Comparison of ENCODE assay signal across 12 mouse cellular contexts in genomic region chr1:167384156-167384555, GRCm38 (mm10). TPM values are rescaled to one million over a fixed set of nuclear protein-coding genes. Genes with fewer than 3 reads are reported as not detected.
DNase-seq lines count a peak whose midpoint lies in the region; ATAC-seq and TF ChIP-seq lines count a peak whose summit lies in the region.
"Had no signal": no experiment of that assay in that cellular context is flagged by ENCODE, and none has a peak within 500 bp of the region (broad histone marks: within the 10 kb centered on the region; RNA-seq: fewer than 3 reads in every experiment).

No protein-coding gene starts in this region.

- no peak overlapping the region for H3K4me2 ChIP-seq in forebrain, embryonic 14.5 days (ENCODE audit: low read length)
- no peak overlapping the region for H3K4me2 ChIP-seq in lung, embryonic 14.5 days
- peak overlapping the region; percentile 81 for H3K4me2 ChIP-seq in liver, embryonic 14.5 days (ENCODE audit: low read depth)
- H3K4me2 ChIP-seq: embryonic facial prominence, embryonic 13.5 days; hindbrain, embryonic 15.5 days; midbrain, embryonic 12.5 days had no signal

- ATAC-seq in forebrain, embryonic 14.5 days, result no peak
- ATAC-seq in lung, embryonic 14.5 days (ENCODE audit: insufficient read depth), result peak; percentile 41; the same call in 1 of the 2 replicates
- ATAC-seq in liver, embryonic 14.5 days (ENCODE audit: insufficient read depth), result peak; percentile 98

- 77% methylated on average over 3 of the region's 3 CpGs for WGBS in forebrain, embryonic 10.5 days
- 74% methylated on average over 3 of the region's 3 CpGs for WGBS in forebrain, embryonic 14.5 days
- WGBS in lung, embryonic 14.5 days, result 55% methylated on average over 3 of the region's 3 CpGs
- WGBS in liver, embryonic 14.5 days (ENCODE audit: insufficient replicate concordance), result 12% methylated on average over 3 of the region's 3 CpGs
- 84% methylated on average over 3 of the region's 3 CpGs for WGBS in thymus, adult 2 months

- peak; percentile 99 for TF ChIP-seq EP300 in liver, embryonic 14.5 days (IDR thresholded peaks at IDR 0.05; ENCODE audit: low read depth)

- 0 out of 2 replicates have a peak overlapping the region, but pooled peaks have one; percentile 37 for H3K27ac ChIP-seq in forebrain, embryonic 10.5 days
- H3K27ac ChIP-seq in forebrain, embryonic 14.5 days (ENCODE audit: low read depth, low read length), result no peak overlapping the region
- no peak overlapping the region; the same call in 1 of the 2 replicates for H3K27ac ChIP-seq in lung, embryonic 14.5 days (ENCODE audit: low read depth)
- H3K27ac ChIP-seq in liver, embryonic 14.5 days, result peak overlapping the region; percentile 99
- no peak overlapping the region for H3K27ac ChIP-seq in thymus, adult 2 months (ENCODE audit: control insufficient read depth, insufficient read depth, low read length)
- H3K27ac ChIP-seq: embryonic facial prominence, embryonic 13.5 days; hindbrain, embryonic 15.5 days; midbrain, embryonic 12.5 days had no signal

- no peak overlapping the region for H3K9ac ChIP-seq in forebrain, embryonic 14.5 days (ENCODE audit: low read length)
- no peak overlapping the region for H3K9ac ChIP-seq in lung, embryonic 14.5 days
- peak overlapping the region; percentile 79 for H3K9ac ChIP-seq in liver, embryonic 14.5 days (replicated peaks)
- H3K9ac ChIP-seq: embryonic facial prominence, embryonic 13.5 days; hindbrain, embryonic 15.5 days; midbrain, embryonic 12.5 days had no signal

- no peak for TF ChIP-seq CTCF in lung, embryonic 14.5 days (IDR thresholded peaks at IDR 0.05; ENCODE audit: low read depth)
- no peak for TF ChIP-seq CTCF in liver, embryonic 14.5 days (IDR thresholded peaks at IDR 0.05; ENCODE audit: low read depth)
- no peak for TF ChIP-seq CTCF in thymus, adult 2 months (IDR thresholded peaks at IDR 0.05; ENCODE audit: borderline replicate concordance, control insufficient read depth, extremely low read depth, insufficient read depth, low read length, poor library complexity)

- H3K36me3 ChIP-seq in forebrain, embryonic 10.5 days (replicated peaks), result no peaks in the 10 kb centered on the region
- H3K36me3 ChIP-seq in forebrain, embryonic 14.5 days (ENCODE audit: control insufficient read depth, insufficient read depth, low read length), result no peaks in the 10 kb centered on the region
- no peaks in the 10 kb centered on the region for H3K36me3 ChIP-seq in lung, embryonic 14.5 days (ENCODE audit: insufficient read depth)
- H3K36me3 ChIP-seq in liver, embryonic 14.5 days (replicated peaks; ENCODE audit: control insufficient read depth, insufficient read depth, low read depth), result peaks cover 50% of the 10 kb centered on the region
- H3K36me3 ChIP-seq in thymus, adult 2 months (ENCODE audit: control insufficient read depth, insufficient read depth, low read length), result no peaks in the 10 kb centered on the region
- H3K36me3 ChIP-seq: embryonic facial prominence, embryonic 13.5 days; hindbrain, embryonic 15.5 days; midbrain, embryonic 12.5 days had no signal

- H3K27me3 ChIP-seq in forebrain, embryonic 10.5 days (ENCODE audit: poor library complexity, severe bottlenecking), result 0 out of 2 replicates have a peak, but pooled peaks cover 12% of the 10 kb centered on the region
- no peaks in the 10 kb centered on the region for H3K27me3 ChIP-seq in forebrain, embryonic 14.5 days (replicated peaks; ENCODE audit: control insufficient read depth, insufficient read depth, low read length)
- no peaks in the 10 kb centered on the region for H3K27me3 ChIP-seq in lung, embryonic 14.5 days (ENCODE audit: insufficient read depth, low read length)
- H3K27me3 ChIP-seq in liver, embryonic 14.5 days (ENCODE audit: control insufficient read depth, insufficient read depth, low read length), result no peaks in the 10 kb centered on the region
- no peaks in the 10 kb centered on the region for H3K27me3 ChIP-seq in thymus, adult 2 months (ENCODE audit: control insufficient read depth, insufficient read depth, low read length)
- H3K27me3 ChIP-seq: hindbrain, embryonic 15.5 days had no signal

- H3K4me3 ChIP-seq in forebrain, embryonic 10.5 days, result no peak overlapping the region
- no peak overlapping the region for H3K4me3 ChIP-seq in forebrain, embryonic 14.5 days (ENCODE audit: low read depth, low read length)
- H3K4me3 ChIP-seq in lung, embryonic 14.5 days (ENCODE audit: low read depth, low read length), result no peak overlapping the region
- peak overlapping the region; percentile 24 to 34; a peak in 3 of 4 replicates for H3K4me3 ChIP-seq in liver, embryonic 14.5 days (ENCODE audit: insufficient read depth in 1 of 2, low read depth in 2 of 2, low read length in 2 of 2)
- H3K4me3 ChIP-seq in thymus, adult 2 months (ENCODE audit: control insufficient read depth, insufficient read depth, low read length), result no peak overlapping the region
- H3K4me3 ChIP-seq: embryonic facial prominence, embryonic 13.5 days; hindbrain, embryonic 15.5 days; midbrain, embryonic 12.5 days had no signal

- DNase-seq in forebrain, embryonic 10.5 days (ENCODE audit: extremely low spot score, low spot score), result no peak
- DNase-seq in forebrain, embryonic 14.5 days (ENCODE audit: low spot score), result no peak
- DNase-seq in lung, embryonic 14.5 days, result no peak
- no peak for DNase-seq in lung, postnatal 14 days
- DNase-seq in liver, embryonic 14.5 days (ENCODE audit: low read depth in 3 of 3, low spot score in 3 of 3), result peak; percentile 91 to 92 (median 91)
- DNase-seq in thymus, adult 2 months, result no peak
- DNase-seq in adrenal gland, postnatal 10 days, result no peak
- DNase-seq in cerebellum, adult 11-12 months, result no peak
- DNase-seq: right cerebral cortex, postnatal 4 days had no signal

- H3K9me3 ChIP-seq in forebrain, embryonic 10.5 days, result no peaks in the 10 kb centered on the region
- H3K9me3 ChIP-seq in forebrain, embryonic 14.5 days (replicated peaks; ENCODE audit: control insufficient read depth, low read length), result no peaks in the 10 kb centered on the region
- no peaks in the 10 kb centered on the region for H3K9me3 ChIP-seq in lung, embryonic 14.5 days (ENCODE audit: low read depth, low read length)
- no peaks in the 10 kb centered on the region for H3K9me3 ChIP-seq in liver, embryonic 14.5 days (ENCODE audit: control insufficient read depth, low read length)
- H3K9me3 ChIP-seq: embryonic facial prominence, embryonic 13.5 days; hindbrain, embryonic 15.5 days; midbrain, embryonic 12.5 days had no signal

- peaks cover 14% of the 10 kb centered on the region for H3K4me1 ChIP-seq in forebrain, embryonic 10.5 days
- no peaks in the 10 kb centered on the region for H3K4me1 ChIP-seq in forebrain, embryonic 14.5 days (ENCODE audit: control insufficient read depth, insufficient read depth, low read length)
- no peaks in the 10 kb centered on the region for H3K4me1 ChIP-seq in lung, embryonic 14.5 days (ENCODE audit: insufficient read depth)
- peaks cover 84 to 92% of the 10 kb centered on the region in 2 experiments for H3K4me1 ChIP-seq in liver, embryonic 14.5 days (replicated peaks; ENCODE audit: control insufficient read depth in 2 of 2, insufficient read depth in 2 of 2, low read length in 1 of 2)
- no peaks in the 10 kb centered on the region for H3K4me1 ChIP-seq in thymus, adult 2 months (replicated peaks; ENCODE audit: control insufficient read depth, insufficient read depth, low read length)
- H3K4me1 ChIP-seq: embryonic facial prominence, embryonic 13.5 days; hindbrain, embryonic 15.5 days had no signal

- TF ChIP-seq POLR2A in thymus, adult 2 months (IDR thresholded peaks at IDR 0.05; ENCODE audit: control insufficient read depth, extremely low read depth, insufficient read depth, low read length, poor library complexity), result no peak

RNA-seq across cellular contexts. Expression of gene Mgst3, which starts 9.5 kb away (rescaled TPM):
- polyA plus RNA-seq in forebrain, embryonic 10.5 days (2016; fragmentation: Nextera tagmentation; extraction: Ambion mirVana), result 55.6 and 60.3 TPM in 2 replicates
- 128 and 138 TPM in 2 replicates for polyA plus RNA-seq in forebrain, embryonic 14.5 days (2014; fragmentation: Nextera tagmentation; extraction: Ambion mirVana)
- polyA plus RNA-seq in lung, embryonic 14.5 days (2014; fragmentation: Nextera tagmentation; extraction: Ambion mirVana), result 45.5 and 46.6 TPM in 2 replicates
- polyA plus RNA-seq in liver, embryonic 14.5 days (2012; rRNA removed), result 330 and 468 TPM in 2 replicates
- 596 and 611 TPM in 2 replicates for polyA plus RNA-seq in liver, embryonic 14.5 days (2014; fragmentation: Nextera tagmentation; extraction: Ambion mirVana)
- polyA plus RNA-seq in thymus, adult 2 months (2012; rRNA removed), result 93.7 and 133 TPM in 2 replicates
- 10 to 100 TPM; 63.5 to 71.5 TPM for total RNA-seq in adrenal gland, postnatal 10 days (2021)

RNA-seq across cellular contexts. Expression of gene Aldh9a1, which starts 34.4 kb away (rescaled TPM):
- 52.5 and 53.6 TPM in 2 replicates for polyA plus RNA-seq in forebrain, embryonic 10.5 days (2016; fragmentation: Nextera tagmentation; extraction: Ambion mirVana)
- polyA plus RNA-seq in forebrain, embryonic 14.5 days (2014; fragmentation: Nextera tagmentation; extraction: Ambion mirVana), result 20.9 and 21.2 TPM in 2 replicates
- 44.0 and 46.2 TPM in 2 replicates for polyA plus RNA-seq in lung, embryonic 14.5 days (2014; fragmentation: Nextera tagmentation; extraction: Ambion mirVana)
- 21.9 and 28.1 TPM in 2 replicates for polyA plus RNA-seq in liver, embryonic 14.5 days (2012; rRNA removed)
- polyA plus RNA-seq in liver, embryonic 14.5 days (2014; fragmentation: Nextera tagmentation; extraction: Ambion mirVana), result 52.5 and 59.9 TPM in 2 replicates
- polyA plus RNA-seq in thymus, adult 2 months (2012; rRNA removed), result 33.2 and 33.5 TPM in 2 replicates
- 10 to 100 TPM; 63.5 to 65.6 TPM for total RNA-seq in adrenal gland, postnatal 10 days (2021)

Comparison
In these comparisons a context has a peak if more than half of its experiments do, and no peak if none do; other contexts are left out.
1. H3K27ac ChIP-seq: peak in forebrain, embryonic 10.5 days (single experiment) and liver, embryonic 14.5 days (single experiment); none in forebrain, embryonic 14.5 days (single experiment), lung, embryonic 14.5 days (single experiment) and thymus, adult 2 months (single experiment).
2. DNase-seq: peak in liver, embryonic 14.5 days (3 of 3); none in forebrain, embryonic 10.5 days (single experiment), forebrain, embryonic 14.5 days (single experiment), lung, embryonic 14.5 days (single experiment), lung, postnatal 14 days (single experiment), thymus, adult 2 months (single experiment), adrenal gland, postnatal 10 days (single experiment) and cerebellum, adult 11-12 months (single experiment).
3. H3K4me3 ChIP-seq: peak in liver, embryonic 14.5 days (2 of 2); none in forebrain, embryonic 10.5 days (single experiment), forebrain, embryonic 14.5 days (single experiment), lung, embryonic 14.5 days (single experiment) and thymus, adult 2 months (single experiment).